Mouse (Mus musculus): ENCODE data around the gene Rassf9.

Rassf9 gene

GRCm38 (mm10) chr10:102511807-102512461 lies at the start of gene Rassf9:
Gene Rassf9 (plus strand): TSS chr10:102512222.
- DNase-seq (ENCODE audit: extremely low read depth, insufficient read length, low spot score), result no peak

GRCm38 (mm10) chr10:102469412-102469811 lies 42.6 kb upstream of the Rassf9 start:
- no peak for DNase-seq (ENCODE audit: extremely low read depth, insufficient read length, low spot score)

GRCm38 (mm10) chr10:102490386-102490785 lies 21.6 kb upstream of the Rassf9 start, which contains the start of gene Nts:
Gene Nts (minus strand): TSS chr10:102490486.
- DNase-seq (ENCODE audit: extremely low read depth, insufficient read length, low spot score), result no peak

GRCm38 (mm10) chr10:102491792-102492191 lies 20.2 kb upstream of the Rassf9 start:
- no peak for DNase-seq (ENCODE audit: extremely low read depth, insufficient read length, low spot score)

- DNase-seq (ENCODE audit: extremely low read depth, insufficient read length, low spot score), result no peak
Measured at GRCm38 (mm10) chr10:102498754-102499153, 13.3 kb upstream of the Rassf9 start.

- DNase-seq (ENCODE audit: extremely low read depth, insufficient read length, low spot score), result no peak
Measured at GRCm38 (mm10) chr10:102507386-102507785, 4.6 kb upstream of the Rassf9 start.

GRCm38 (mm10) chr10:102511461-102511806 lies 588 bp upstream of the Rassf9 start:
- DNase-seq (ENCODE audit: extremely low read depth, insufficient read length, low spot score), result no peak

- no peak for DNase-seq (ENCODE audit: extremely low read depth, insufficient read length, low spot score)
Measured at GRCm38 (mm10) chr10:102514159-102514558, 2.1 kb downstream of the Rassf9 start.

- no peak for DNase-seq (ENCODE audit: extremely low read depth, insufficient read length, low spot score)
Measured at GRCm38 (mm10) chr10:102527901-102528300, 15.9 kb downstream of the Rassf9 start.

- DNase-seq (ENCODE audit: extremely low read depth, insufficient read length, low spot score), result no peak
Measured at GRCm38 (mm10) chr10:102553941-102554340, 41.9 kb downstream of the Rassf9 start.

- DNase-seq (ENCODE audit: extremely low read depth, insufficient read length, low spot score), result no peak
Measured at GRCm38 (mm10) chr10:102562488-102562887, 50.5 kb downstream of the Rassf9 start.

GRCm38 (mm10) chr10:102577970-102578369 lies 65.9 kb downstream of the Rassf9 start:
- no peak for DNase-seq (ENCODE audit: extremely low read depth, insufficient read length, low spot score)

- DNase-seq (ENCODE audit: extremely low read depth, insufficient read length, low spot score), result no peak
Measured at GRCm38 (mm10) chr10:102594306-102594705, 82.3 kb downstream of the Rassf9 start.
